Mouse (Mus musculus) fat pad, adult 2 months (tissue): Measurements from ENCODE around the gene 5330417C22Rik.
"Not testable (repeated sequence)": the region's sequence is repeated elsewhere in the genome, so short reads cannot be mapped to it uniquely, and the experiment has no call there.

Source experiments
- DNase-seq: peaks from one replicate; pipeline ENCODE4 v3.0.0-alpha.2; 2011; ENCODE audit warnings: low read depth, low spot score; ENCODE audit errors: extremely low read depth

5330417C22Rik gene

GRCm38 (mm10) chr3:108533114-108533885 is 3.0 kb downstream of the 5330417C22Rik start:
- DNase-seq: no peak

GRCm38 (mm10) chr3:108528489-108528888 is 7.8 kb downstream of the 5330417C22Rik start:
- DNase-seq: no peak

GRCm38 (mm10) chr3:108523415-108523814 is 12.9 kb downstream of the 5330417C22Rik start:
- DNase-seq: no peak

- no peak for DNase-seq
Observed at GRCm38 (mm10) chr3:108518276-108518675, 18.1 kb downstream of the 5330417C22Rik start.

GRCm38 (mm10) chr3:108513465-108513864 is 22.9 kb downstream of the 5330417C22Rik start:
- no peak for DNase-seq

- no peak for DNase-seq
Observed at GRCm38 (mm10) chr3:108510716-108511483, 25.4 kb downstream of the 5330417C22Rik start.

- no peak for DNase-seq
Observed at GRCm38 (mm10) chr3:108510156-108510555, 26.2 kb downstream of the 5330417C22Rik start.

GRCm38 (mm10) chr3:108508745-108509474 is 27.4 kb downstream of the 5330417C22Rik start:
- DNase-seq: no peak

- no peak for DNase-seq
Observed at GRCm38 (mm10) chr3:108503908-108504307, 32.4 kb downstream of the 5330417C22Rik start.

- DNase-seq: not testable (repeated sequence)
Observed at GRCm38 (mm10) chr3:108501411-108501810, 34.9 kb downstream of the 5330417C22Rik start.

GRCm38 (mm10) chr3:108499826-108500225 is 36.5 kb downstream of the 5330417C22Rik start:
- no peak for DNase-seq

- DNase-seq: no peak
Observed at GRCm38 (mm10) chr3:108497602-108498001, 38.7 kb downstream of the 5330417C22Rik start.

GRCm38 (mm10) chr3:108495486-108495885 is 40.9 kb downstream of the 5330417C22Rik start:
- DNase-seq: no peak

- DNase-seq: no peak
Observed at GRCm38 (mm10) chr3:108494861-108495474, 41.4 kb downstream of the 5330417C22Rik start.

- no peak for DNase-seq
Observed at GRCm38 (mm10) chr3:108489968-108490367, 46.4 kb downstream of the 5330417C22Rik start.

GRCm38 (mm10) chr3:108484749-108485148 is 51.6 kb downstream of the 5330417C22Rik start:
- no peak for DNase-seq

- DNase-seq: no peak
Observed at GRCm38 (mm10) chr3:108478800-108479199, 57.5 kb downstream of the 5330417C22Rik start.

- DNase-seq: peak; percentile 97
Observed at GRCm38 (mm10) chr3:108476761-108477619, 59.3 kb downstream of the 5330417C22Rik start.

- no peak for DNase-seq
Observed at GRCm38 (mm10) chr3:108475496-108475895, 60.8 kb downstream of the 5330417C22Rik start.

- DNase-seq: no peak
Observed at GRCm38 (mm10) chr3:108474969-108475368, 61.4 kb downstream of the 5330417C22Rik start.
